Mouse (Mus musculus): ENCODE data around the gene Sec14l2. TPM values are rescaled to one million over a fixed set of nuclear protein-coding genes. Genes with fewer than 3 reads are reported as not detected.

Gene Sec14l2
- polyA plus RNA-seq (2012): 6.2 and 6.5 TPM in 2 replicates

GRCm38 (mm10) chr11:4122742-4123579, at the start of gene Sec14l2:
Gene Sec14l2, minus strand, starts transcription at chr11:4123415.

GRCm38 (mm10) chr11:4159808-4160708, 36.8 kb upstream of the Sec14l2 start, which contains the start of the genes Ccdc157 and Sf3a1:
Gene Ccdc157, minus strand, starts transcription at chr11:4160293.
Gene Sf3a1, plus strand, starts transcription at chr11:4160350.

GRCm38 (mm10) chr11:4134986-4135935, 12.0 kb upstream of the Sec14l2 start, which contains the start of gene Rnf215:
Gene Rnf215, plus strand, starts transcription at chr11:4135202.

GRCm38 (mm10) chr11:4095171-4096053, 27.8 kb downstream of the Sec14l2 start, which contains the start of gene Mtfp1:
Gene Mtfp1, minus strand, starts transcription at chr11:4095445.

GRCm38 (mm10) chr11:4064627-4065122, 58.5 kb downstream of the Sec14l2 start, which contains the start of gene Sec14l3:
Gene Sec14l3, plus strand, starts transcription at chr11:4064841.

Other genes with a start within 250 kb of the Sec14l2 start
- not detected in 2 replicates for gene 4921536K21Rik, start 228.3 kb downstream of the Sec14l2 start, polyA plus RNA-seq (2012)
- gene Dusp18, start 228.2 kb downstream of the Sec14l2 start, polyA plus RNA-seq (2012): 0.19 and 0.40 TPM in 2 replicates
- gene Slc35e4, start 208.8 kb downstream of the Sec14l2 start, polyA plus RNA-seq (2012): 21.2 and 22.1 TPM in 2 replicates
- gene Tcn2, start 191.3 kb downstream of the Sec14l2 start, polyA plus RNA-seq (2012): 16.1 and 23.8 TPM in 2 replicates
- gene Pes1, start 159.4 kb downstream of the Sec14l2 start, polyA plus RNA-seq (2012): 59.0 and 68.9 TPM in 2 replicates
- gene 4930556J24Rik, start 146.6 kb downstream of the Sec14l2 start, polyA plus RNA-seq (2012): not detected in 2 replicates
- gene Gal3st1, start 139.8 kb downstream of the Sec14l2 start, polyA plus RNA-seq (2012): 0.97 and 1.1 TPM in 2 replicates
- not detected in 2 replicates for gene Sec14l4, start 92.0 kb downstream of the Sec14l2 start, polyA plus RNA-seq (2012)
- not detected in 2 replicates for gene Sec14l3, start 58.6 kb downstream of the Sec14l2 start, polyA plus RNA-seq (2012)
- 13.1 and 14.4 TPM in 2 replicates for gene Mtfp1, start 28.0 kb downstream of the Sec14l2 start, polyA plus RNA-seq (2012)
- gene Rnf215, start 11.8 kb upstream of the Sec14l2 start, polyA plus RNA-seq (2012): 14.4 and 20.7 TPM in 2 replicates
- 0.81 and 1.6 TPM in 2 replicates for gene Ccdc157, start 36.9 kb upstream of the Sec14l2 start, polyA plus RNA-seq (2012)
- 125 and 133 TPM in 2 replicates for gene Sf3a1, start 36.9 kb upstream of the Sec14l2 start, polyA plus RNA-seq (2012)
- 16.8 and 18.2 TPM in 2 replicates for gene Tbc1d10a, start 63.4 kb upstream of the Sec14l2 start, polyA plus RNA-seq (2012)
- 1.3 and 2.1 TPM in 2 replicates for gene Castor1, start 94.8 kb upstream of the Sec14l2 start, polyA plus RNA-seq (2012)
- gene Osm, start 113.0 kb upstream of the Sec14l2 start, polyA plus RNA-seq (2012): 14.1 and 44.3 TPM in 2 replicates
- gene Lif, start 134.1 kb upstream of the Sec14l2 start, polyA plus RNA-seq (2012): 7.1 and 9.4 TPM in 2 replicates